Mouse (Mus musculus) cortical plate, adult 2 months (tissue): ENCODE data around the gene Med12l.

Experiments
- CTCF ChIP-seq: fragments of 200-500 bp; IDR thresholded peaks from 2 replicates; pipeline ENCODE4 v1.5.1; 2011; ENCODE audit warnings: mild to moderate bottlenecking, control low read depth, low read length; ENCODE audit not compliant: insufficient read depth; ENCODE audit errors: extremely low read depth
- POLR2A ChIP-seq: fragments of 200-500 bp; IDR thresholded peaks from 2 replicates; pipeline ENCODE4 v1.6.1; 2011; ENCODE audit warnings: mild to moderate bottlenecking, low read length, control low read depth; ENCODE audit not compliant: insufficient read depth; ENCODE audit errors: extremely low read depth

DNA sequence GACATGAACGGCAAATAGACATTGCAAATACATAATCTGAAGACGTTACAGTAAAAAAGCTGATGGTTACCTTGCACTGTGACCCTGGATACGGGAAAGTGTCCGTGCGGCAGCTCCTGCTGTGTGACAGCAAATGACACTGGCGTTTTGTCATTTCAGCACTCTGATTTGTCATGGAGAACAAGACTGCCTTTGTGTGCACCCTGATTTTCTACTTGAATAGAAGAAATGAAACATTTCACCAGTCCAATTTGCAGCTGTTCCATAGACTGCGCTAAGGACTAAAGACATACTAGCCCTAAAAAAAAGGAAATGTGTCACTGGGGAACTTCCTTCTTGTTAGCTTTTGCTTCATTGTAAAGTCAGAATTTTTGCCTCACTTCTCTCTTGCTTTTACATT lies 257.1 kb downstream of the Med12l start, which contains the start of gene P2ry12:
- TF ChIP-seq CTCF (no peak), POLR2A (no peak)
